Mouse (Mus musculus) thymus, adult 2 months (tissue): Measurements from ENCODE around the gene Fosl1.

Source experiments
- CTCF ChIP-seq: fragments of 200-500 bp; IDR thresholded peaks from 2 replicates; pipeline ENCODE4 v1.5.1; 2012; ENCODE audit warnings: mild to moderate bottlenecking, control low read depth, low read length, moderate library complexity, borderline replicate concordance; ENCODE audit not compliant: control insufficient read depth, poor library complexity, insufficient read depth; ENCODE audit errors: extremely low read depth
- POLR2A ChIP-seq: fragments of 200-500 bp; IDR thresholded peaks from 2 replicates; pipeline ENCODE4 v1.6.1; 2012; ENCODE audit warnings: mild to moderate bottlenecking, low read length, control low read depth, moderate library complexity; ENCODE audit not compliant: control insufficient read depth, poor library complexity, insufficient read depth; ENCODE audit errors: extremely low read depth

DNA sequence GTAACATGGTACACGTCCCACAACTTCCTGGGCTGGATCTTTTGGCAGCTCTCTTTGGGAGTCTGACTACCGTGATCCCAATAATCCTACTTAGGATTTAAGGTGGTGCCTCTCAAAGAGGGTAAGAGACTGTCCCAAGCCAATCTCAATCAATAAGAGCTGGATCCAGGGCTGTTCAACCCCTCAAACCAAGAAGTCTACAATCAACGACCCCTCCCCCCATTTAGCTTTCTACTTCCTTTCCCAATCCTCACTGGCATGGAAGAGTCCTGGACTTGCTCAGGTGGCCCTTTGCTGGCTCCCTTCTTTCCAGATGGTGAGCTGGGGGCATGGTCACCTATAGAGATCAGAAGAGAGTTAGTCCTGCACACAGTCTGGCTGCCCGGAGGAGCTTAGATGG, 39.4 kb downstream of the Fosl1 start:
- TF ChIP-seq CTCF (no peak), POLR2A (no peak)
